Mouse (Mus musculus) regulatory T cell (primary cell): ENCODE results near the gene Dppa3.

Experiments
- in situ Hi-C: fragments of 300-600 bp; cut with MboI, MseI; formaldehyde crosslinking; loops from one replicate; pipeline ENCODE4 v1.15.1; 2025; ENCODE audit warnings: high pct_unique_total_duplicates

Dppa3 gene

DNA sequence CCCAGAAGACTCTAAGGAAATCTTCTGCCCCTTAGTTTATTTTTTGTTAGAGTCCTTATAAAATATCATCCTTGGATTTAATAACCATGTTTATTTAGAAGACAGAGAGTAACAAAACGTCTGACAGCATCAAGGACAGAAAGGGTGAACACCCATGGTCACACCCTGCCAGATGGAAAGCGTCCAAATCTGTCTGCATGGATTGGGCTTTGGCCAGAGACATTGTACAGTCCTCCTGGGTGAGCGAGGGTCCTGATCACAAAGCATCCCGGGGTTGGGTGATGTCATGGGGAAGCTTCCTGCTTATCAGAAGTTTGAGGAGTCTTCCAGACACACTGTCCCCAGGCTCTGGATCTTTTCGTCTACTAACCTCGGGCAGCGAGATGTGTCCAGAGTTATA, 39.7 kb downstream of the Dppa3 start:
- in situ Hi-C loops = loop anchor here (10.0 kb wide), 1 partner anchor 1119 kb away; no protein-coding TSS in a partner anchor

DNA sequence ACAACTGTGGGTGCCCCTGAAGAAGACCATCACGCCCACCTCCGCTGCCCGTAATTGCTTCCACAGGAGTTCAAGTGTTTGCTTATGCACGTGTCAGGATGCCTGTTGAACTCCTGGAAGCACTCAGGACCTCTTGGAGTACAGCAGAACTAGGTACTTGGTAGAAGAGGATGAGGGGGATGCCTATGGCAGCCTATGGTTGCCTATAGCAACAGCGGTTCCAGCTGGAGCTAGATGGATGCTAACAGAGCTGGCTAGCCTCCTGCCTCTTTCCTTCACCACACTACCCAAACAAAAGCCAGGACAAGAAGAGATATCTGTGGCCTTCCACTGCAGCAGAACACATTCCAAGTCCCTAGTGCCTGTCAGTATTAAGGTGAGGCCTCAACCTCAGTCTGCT, 41.5 kb downstream of the Dppa3 start:
- in situ Hi-C loops = loop anchor here (10.0 kb wide), 1 partner anchor 1117 kb away; no protein-coding TSS in a partner anchor

DNA sequence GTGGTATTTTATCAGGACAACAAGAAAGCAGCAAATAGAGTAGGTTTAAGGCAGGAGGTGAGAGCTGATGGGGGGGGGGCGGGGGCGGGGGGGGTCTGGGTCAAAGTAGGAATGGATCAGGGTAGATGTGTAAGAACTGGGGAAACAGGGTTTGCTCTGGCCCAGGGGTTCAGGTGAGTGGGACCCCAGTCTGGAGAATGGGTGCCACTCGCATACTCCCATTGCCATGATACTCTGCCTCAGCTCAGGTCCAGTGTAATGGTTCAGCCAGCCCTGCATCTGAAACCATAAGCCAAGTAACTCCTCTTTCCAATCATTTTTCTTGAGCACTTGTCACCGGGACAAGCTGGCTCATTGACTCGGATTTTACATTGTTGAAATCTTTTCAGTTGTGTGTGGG, 42.6 kb downstream of the Dppa3 start:
- in situ Hi-C loops = loop anchor here (10.0 kb wide), 1 partner anchor 1116 kb away; no protein-coding TSS in a partner anchor

DNA sequence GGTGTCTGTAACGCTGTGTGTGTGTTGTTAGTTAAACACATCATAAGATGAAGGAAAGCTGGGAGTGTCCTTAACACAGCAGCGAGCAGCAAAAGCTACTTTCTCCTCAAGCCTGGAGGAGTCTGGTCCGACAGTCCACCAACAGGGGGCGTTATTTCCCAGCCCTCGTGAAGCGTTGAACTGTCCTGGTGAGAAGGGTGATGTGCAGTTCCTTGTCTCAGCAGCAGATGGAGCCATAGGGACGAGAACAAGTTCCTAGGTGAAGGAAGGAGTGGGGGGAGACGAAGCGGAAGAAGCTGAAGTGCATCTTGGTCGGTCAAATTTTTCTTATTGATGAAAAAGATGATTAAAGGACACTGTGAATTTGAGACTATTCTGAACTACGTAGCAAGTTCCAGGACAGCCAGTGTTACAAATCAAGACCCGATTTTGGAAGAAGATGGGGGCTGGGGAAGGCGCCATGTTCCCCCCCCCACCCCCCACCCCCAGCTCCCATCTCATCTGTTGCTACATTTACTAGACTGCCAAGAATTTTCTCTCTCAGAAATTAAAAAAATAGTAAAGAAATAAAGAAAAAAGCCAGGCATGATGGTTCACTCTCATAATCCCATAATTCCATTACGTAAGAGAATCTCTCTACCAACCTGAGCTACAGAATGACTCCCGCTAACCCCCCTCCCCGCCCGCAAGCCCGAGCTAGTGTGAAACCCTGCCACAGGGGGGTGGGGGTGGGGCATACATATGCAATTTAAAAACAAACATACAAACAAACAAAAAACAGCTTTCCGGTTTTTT, 43.4 kb downstream of the Dppa3 start:
- in situ Hi-C loops = loop anchor here (10.0 kb wide), 1 partner anchor 1115 kb away; no protein-coding TSS in a partner anchor

DNA sequence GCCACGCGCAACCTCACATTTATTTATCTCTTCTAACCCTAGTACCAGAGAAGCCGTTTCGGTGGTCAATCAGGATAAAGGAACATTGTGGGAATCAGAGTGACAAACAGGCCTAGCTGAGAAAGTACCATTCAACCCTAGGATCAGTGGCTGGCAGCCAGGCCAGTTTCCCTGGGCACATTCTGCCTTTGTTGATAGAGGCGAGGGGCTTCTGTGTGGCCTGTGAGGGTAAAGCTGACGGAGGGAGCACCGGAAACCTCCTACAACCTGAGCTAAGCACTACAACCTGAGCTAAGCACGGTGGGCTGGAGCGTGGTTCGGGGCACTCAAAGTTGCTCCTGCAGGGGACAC, 44.0 kb downstream of the Dppa3 start:
- in situ Hi-C loops = no loop called here

DNA sequence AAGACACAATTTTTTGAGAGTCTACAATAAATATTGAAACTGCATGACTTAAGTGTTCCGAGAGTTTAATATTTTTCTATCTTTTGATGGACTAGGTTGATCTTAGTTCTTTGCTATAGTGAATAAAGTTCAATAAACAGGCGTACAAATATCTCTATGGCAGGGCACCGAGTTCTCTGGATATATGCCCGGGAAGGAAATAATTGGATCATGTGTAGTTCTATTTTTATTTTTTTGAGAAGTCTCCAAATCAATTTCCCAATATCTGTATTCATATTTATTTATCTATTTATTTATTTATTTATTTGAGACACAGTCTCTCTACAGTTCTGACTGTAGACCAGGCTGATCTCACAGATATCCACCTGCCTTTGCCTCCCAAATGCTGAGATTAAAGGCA, 44.6 kb downstream of the Dppa3 start:
- in situ Hi-C loops = no loop called here

DNA sequence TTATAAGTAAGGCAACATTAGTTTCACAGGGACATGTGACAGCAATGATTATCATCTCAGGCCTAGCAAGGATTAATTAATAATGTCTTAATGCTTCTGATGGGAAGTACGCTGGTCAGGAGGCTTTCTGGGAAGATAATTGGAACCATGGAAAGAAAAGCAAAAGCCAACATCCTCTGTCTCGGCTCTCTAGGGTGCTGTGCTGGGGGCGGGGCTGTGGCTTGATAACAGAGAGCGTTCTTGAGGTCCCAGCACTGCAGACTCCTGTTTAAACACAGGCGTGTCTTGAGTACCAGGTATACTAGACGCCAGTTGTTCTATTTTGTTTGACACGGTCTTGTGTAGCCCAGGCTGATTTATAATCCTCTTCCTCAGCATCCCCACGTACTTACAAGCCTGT, 46.5 kb downstream of the Dppa3 start:
- in situ Hi-C loops = no loop called here
